In the genomic region with DNA sequence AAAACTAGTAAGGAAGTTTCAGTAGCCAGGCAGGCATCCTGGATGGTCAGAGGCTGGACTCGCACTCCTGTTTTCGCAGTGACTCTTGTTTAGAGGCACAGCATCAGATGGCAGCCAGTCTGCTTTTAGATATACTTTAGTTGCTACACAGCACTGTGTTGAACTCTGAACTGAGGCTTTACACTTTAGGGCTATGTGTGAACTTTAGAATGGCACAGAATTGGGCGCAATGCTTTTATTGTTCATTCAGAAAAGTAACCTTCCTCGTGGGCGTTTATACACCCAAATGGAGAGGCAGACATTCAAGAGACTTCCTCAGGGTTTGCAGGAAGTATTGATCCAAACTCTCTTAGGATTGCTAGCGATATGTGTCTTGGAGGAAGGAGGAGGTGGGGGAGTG, we compare ENCODE assay signal across 10 mouse cellular contexts. TPM values are rescaled to one million over a fixed set of nuclear protein-coding genes. Genes with fewer than 3 reads are reported as not detected.
A peak's percentile ranks its signal among the peaks of the same experiment; 100 is the strongest.
DNase-seq lines count a peak whose midpoint lies in the region; ATAC-seq lines count a peak whose summit lies in the region.
"Had no signal": no experiment of that assay in that cellular context is flagged by ENCODE, and none has a peak within 500 bp of the region (broad histone marks: within the 10 kb centered on the region; RNA-seq: fewer than 3 reads in every experiment).

No protein-coding gene starts in this region.

- peak overlapping the region; percentile 65 for H3K4me3 ChIP-seq in kidney, embryonic 16.5 days (ENCODE audit: low read length)
- H3K4me3 ChIP-seq in forebrain, embryonic 10.5 days, result peak overlapping the region; percentile 76
- peak overlapping the region; percentile 88 for H3K4me3 ChIP-seq in intestine, embryonic 14.5 days (ENCODE audit: low read depth, low read length)
- peak overlapping the region; percentile 76 for H3K4me3 ChIP-seq in midbrain, embryonic 16.5 days (ENCODE audit: low read depth, low read length)

- WGBS in kidney, embryonic 16.5 days, result 31% methylated on average over 6 of the region's 6 CpGs
- WGBS in forebrain, embryonic 10.5 days, result 58% methylated on average over 6 of the region's 6 CpGs
- WGBS in intestine, embryonic 14.5 days, result 24% methylated on average over 6 of the region's 6 CpGs
- WGBS in midbrain, embryonic 16.5 days, result 56% methylated on average over 6 of the region's 6 CpGs

- no peak for ATAC-seq in kidney, embryonic 16.5 days (ENCODE audit: low FRiP score, low TSS enrichment)
- ATAC-seq in intestine, embryonic 14.5 days (replicated peaks; ENCODE audit: low FRiP score, low TSS enrichment, low read depth), result no peak
- ATAC-seq in midbrain, embryonic 16.5 days, result no peak

- H3K27me3 ChIP-seq in kidney, embryonic 16.5 days (ENCODE audit: insufficient read depth, low read length), result peaks cover 10% of the 10 kb centered on the region
- H3K27me3 ChIP-seq in forebrain, embryonic 10.5 days (ENCODE audit: poor library complexity, severe bottlenecking), result peaks cover 57% of the 10 kb centered on the region
- H3K27me3 ChIP-seq in intestine, embryonic 14.5 days (replicated peaks; ENCODE audit: control insufficient read depth, insufficient read depth, low read length), result no peaks in the 10 kb centered on the region
- H3K27me3 ChIP-seq in midbrain, embryonic 16.5 days (ENCODE audit: control insufficient read depth, insufficient read depth, low read depth, low read length), result no peaks in the 10 kb centered on the region; the same call in none of the 2 replicates

- H3K36me3 ChIP-seq in kidney, embryonic 16.5 days (ENCODE audit: insufficient read depth, low read length), result no peaks in the 10 kb centered on the region
- no peaks in the 10 kb centered on the region for H3K36me3 ChIP-seq in forebrain, embryonic 10.5 days (replicated peaks)
- H3K36me3 ChIP-seq in intestine, embryonic 14.5 days (ENCODE audit: control insufficient read depth, insufficient read depth, low read length), result peaks cover 10% of the 10 kb centered on the region; the same call in 1 of the 2 replicates
- H3K36me3 ChIP-seq in midbrain, embryonic 16.5 days (ENCODE audit: control insufficient read depth, insufficient read depth, low read length), result no peaks in the 10 kb centered on the region

- no peak for DNase-seq in kidney, postnatal 36 days
- DNase-seq in forebrain, embryonic 10.5 days (ENCODE audit: extremely low spot score, low spot score), result no peak
- DNase-seq in intestine, embryonic 14.5 days (ENCODE audit: low spot score), result peak; percentile 56
- no peak for DNase-seq in adrenal gland, postnatal 25 days
- no peak for DNase-seq in cerebellum, adult 8-10 months
- no peak for DNase-seq in adrenal gland, postnatal 4 days (ENCODE audit: low spot score in 2 of 2)
- DNase-seq: left cerebral cortex, postnatal 4 days; right cerebral cortex, adult 18-20 months had no signal

- 0 out of 2 replicates have a peak, but pooled peaks cover 12% of the 10 kb centered on the region for H3K4me1 ChIP-seq in kidney, embryonic 16.5 days (ENCODE audit: insufficient read depth, low read length)
- peaks cover 35% of the 10 kb centered on the region for H3K4me1 ChIP-seq in forebrain, embryonic 10.5 days
- H3K4me1 ChIP-seq in intestine, embryonic 14.5 days (replicated peaks; ENCODE audit: control insufficient read depth, insufficient read depth, low read length), result peaks cover 48% of the 10 kb centered on the region
- peaks cover 3% of the 10 kb centered on the region; the same call in 1 of the 2 replicates for H3K4me1 ChIP-seq in midbrain, embryonic 16.5 days (ENCODE audit: control insufficient read depth, insufficient read depth, low read length)

- peak overlapping the region; percentile 82 for H3K9ac ChIP-seq in kidney, embryonic 16.5 days (replicated peaks; ENCODE audit: low read length)
- H3K9ac ChIP-seq in intestine, embryonic 14.5 days (ENCODE audit: low read length), result peak overlapping the region; percentile 89
- no peak overlapping the region for H3K9ac ChIP-seq in midbrain, embryonic 16.5 days (ENCODE audit: low read depth, low read length)

- no peaks in the 10 kb centered on the region for H3K9me3 ChIP-seq in kidney, embryonic 16.5 days (ENCODE audit: low read length)
- H3K9me3 ChIP-seq in forebrain, embryonic 10.5 days, result no peaks in the 10 kb centered on the region
- no peaks in the 10 kb centered on the region for H3K9me3 ChIP-seq in intestine, embryonic 14.5 days (ENCODE audit: control insufficient read depth, low read length)
- no peaks in the 10 kb centered on the region for H3K9me3 ChIP-seq in midbrain, embryonic 16.5 days (replicated peaks; ENCODE audit: control insufficient read depth, low read length, poor library complexity, severe bottlenecking)

- H3K27ac ChIP-seq in kidney, embryonic 16.5 days (ENCODE audit: low read length), result no peak overlapping the region
- no peak overlapping the region for H3K27ac ChIP-seq in forebrain, embryonic 10.5 days
- H3K27ac ChIP-seq in intestine, embryonic 14.5 days (ENCODE audit: low read depth), result no peak overlapping the region
- H3K27ac ChIP-seq in midbrain, embryonic 16.5 days (ENCODE audit: low read length), result no peak overlapping the region

- peak overlapping the region; percentile 79 for H3K4me2 ChIP-seq in kidney, embryonic 16.5 days (replicated peaks; ENCODE audit: low read depth, low read length)
- H3K4me2 ChIP-seq in intestine, embryonic 14.5 days (ENCODE audit: low read length), result peak overlapping the region; percentile 78
- peak overlapping the region; percentile 95 for H3K4me2 ChIP-seq in midbrain, embryonic 16.5 days (ENCODE audit: low read length)

RNA-seq across cellular contexts. Expression of gene Pde3a, which starts 1.9 kb away (rescaled TPM):
- 11.5 and 12.1 TPM in 2 replicates for polyA plus RNA-seq in kidney, embryonic 16.5 days (2015; fragmentation: Nextera tagmentation; extraction: Ambion mirVana)
- 1.1 and 1.3 TPM in 2 replicates for polyA plus RNA-seq in forebrain, embryonic 10.5 days (2016; fragmentation: Nextera tagmentation; extraction: Ambion mirVana)
- polyA plus RNA-seq in intestine, embryonic 14.5 days (2014; fragmentation: Nextera tagmentation; extraction: Ambion mirVana), result 24.3 and 26.9 TPM in 2 replicates
- 2.1 and 2.3 TPM in 2 replicates for polyA plus RNA-seq in midbrain, embryonic 16.5 days (2015; fragmentation: Nextera tagmentation; extraction: Ambion mirVana)
- total RNA-seq in adrenal gland, postnatal 25 days (2021), result 10.0 and 11.0 TPM in 2 replicates
- 10 to 100 TPM; 23.3 to 31.2 TPM for total RNA-seq in adrenal gland, postnatal 4 days (2021)
